Mouse (Mus musculus) layer of hippocampus, postnatal 36 days (tissue): Measurements from ENCODE around the gene D1Ertd622e. TPM values are rescaled to one million over a fixed set of nuclear protein-coding genes. Genes with fewer than 3 reads are reported as not detected.

Source experiments
- DNase-seq, 2 experiments: peaks; one replicate each; pipeline ENCODE4 v3.0.0; 2022
- total RNA-seq, 2 experiments: library from RNA; stranded (reverse); gene quantifications; 2 replicates each; pipeline ENCODE4 v1.2.3; 2021

Gene D1Ertd622e
- total RNA-seq, 2 experiments from 2014 or later, result 49.1 to 50.7 TPM

GRCm38 (mm10) chr1:97580270-97580669 lies 81.6 kb downstream of the D1Ertd622e start:
- DNase-seq, result no peak

- no peak for DNase-seq
Measured at GRCm38 (mm10) chr1:97578025-97578417, 83.9 kb downstream of the D1Ertd622e start.

- DNase-seq, result no peak
Measured at GRCm38 (mm10) chr1:97577062-97578024, 84.5 kb downstream of the D1Ertd622e start.

- DNase-seq, result no peak
Measured at GRCm38 (mm10) chr1:97576576-97576975, 85.3 kb downstream of the D1Ertd622e start.

GRCm38 (mm10) chr1:97570814-97571213 lies 91.1 kb downstream of the D1Ertd622e start:
- DNase-seq, result no peak

- no peak for DNase-seq
Measured at GRCm38 (mm10) chr1:97567956-97568355, 93.9 kb downstream of the D1Ertd622e start.

- DNase-seq, result no peak
Measured at GRCm38 (mm10) chr1:97564641-97565040, 97.2 kb downstream of the D1Ertd622e start.

GRCm38 (mm10) chr1:97562867-97563266 lies 99.0 kb downstream of the D1Ertd622e start:
- DNase-seq, result no peak

Other genes starting within 250 kb of the D1Ertd622e start
- gene Gin1, start 108.1 kb upstream of the D1Ertd622e start, total RNA-seq, result 10 to 100 TPM; 10.7 to 13.6 TPM
- gene Ppip5k2, start 108.3 kb upstream of the D1Ertd622e start, total RNA-seq, result 10 to 100 TPM; 18.7 to 19.9 TPM